Mouse (Mus musculus): ENCODE results near the gene Cep55.

DNA sequence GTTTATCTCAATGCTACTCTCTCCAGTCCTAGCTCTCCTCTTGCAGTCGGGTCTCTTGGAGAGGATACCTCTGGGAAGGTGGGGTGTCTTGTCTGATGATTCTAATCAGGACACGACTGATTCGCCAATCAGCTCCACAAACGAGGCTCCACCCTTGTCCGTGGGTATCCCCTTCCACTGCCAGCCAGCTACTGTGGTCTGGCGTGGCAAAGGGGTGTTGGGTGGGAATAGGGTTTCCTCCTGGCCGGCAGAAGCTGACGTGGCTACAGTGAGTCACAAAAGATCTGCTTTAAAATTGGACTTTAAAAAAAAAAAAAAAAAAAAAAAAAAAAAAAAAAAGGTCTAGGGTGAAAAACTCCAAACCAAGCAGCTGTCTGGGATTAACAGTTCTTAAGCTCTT lies 56.2 kb downstream of the Cep55 start:
- TF ChIP-seq CTCF (IDR thresholded peaks at IDR 0.05; ENCODE audit: control insufficient read depth, insufficient read depth, low read length) (no peak), POLR2A (IDR thresholded peaks at IDR 0.05; ENCODE audit: borderline replicate concordance, control insufficient read depth, low read depth, low read length) (no peak)
